Mouse (Mus musculus): ENCODE data around the gene Slit3. TPM values are rescaled to one million over a fixed set of nuclear protein-coding genes. Genes with fewer than 3 reads are reported as not detected.

The Slit3 gene
- polyA plus RNA-seq, 1 experiment = 0.04 TPM

GRCm38 (mm10) chr11:35587174-35587959 is 466.3 kb downstream of the Slit3 start:
- Histone ChIP-seq H3K27me3 (replicated peaks) (no peaks in the 10 kb centered on the region), H3K4me3 (replicated peaks) (no peak overlapping the region), H3K9me3 (no peaks in the 10 kb centered on the region), H3K4me1 (no peaks in the 10 kb centered on the region), H3K36me3 (replicated peaks; ENCODE audit: low read length) (no peaks in the 10 kb centered on the region)
- TF ChIP-seq FLI1 (IDR thresholded peaks at IDR 0.05; ENCODE audit: low read length) (no peak), GATA1 (IDR thresholded peaks at IDR 0.05; ENCODE audit: borderline replicate concordance, low read length) (no peak)

DNA sequence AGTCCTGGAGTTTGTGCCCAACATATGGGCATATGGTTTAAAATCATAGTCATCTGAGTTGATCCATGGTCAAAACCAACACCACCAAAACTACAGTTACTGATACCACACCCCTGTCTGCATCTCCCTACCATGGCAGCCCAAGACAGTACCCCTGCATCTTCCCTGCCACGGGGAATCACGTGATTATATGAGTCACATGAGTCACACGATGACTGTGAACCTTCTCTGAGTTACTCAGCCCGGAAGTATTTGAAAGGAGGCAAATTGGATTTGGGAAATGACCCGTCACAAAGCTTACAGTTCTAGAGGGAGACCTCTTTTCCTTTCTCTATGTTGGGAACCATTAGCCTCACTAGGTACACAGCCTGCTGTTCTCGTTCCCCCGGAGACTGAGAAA is 468.9 kb downstream of the Slit3 start:
- TF ChIP-seq FLI1 (IDR thresholded peaks at IDR 0.05; ENCODE audit: low read length) = no peak
- TF ChIP-seq GATA1 (IDR thresholded peaks at IDR 0.05; ENCODE audit: borderline replicate concordance, low read length) = no peak
- no peaks in the 10 kb centered on the region for H3K4me1 ChIP-seq
- H3K27me3 ChIP-seq (replicated peaks) = no peaks in the 10 kb centered on the region
- H3K4me3 ChIP-seq (replicated peaks) = no peak overlapping the region
- H3K36me3 ChIP-seq (replicated peaks; ENCODE audit: low read length) = no peaks in the 10 kb centered on the region
- no peaks in the 10 kb centered on the region for H3K9me3 ChIP-seq

DNA sequence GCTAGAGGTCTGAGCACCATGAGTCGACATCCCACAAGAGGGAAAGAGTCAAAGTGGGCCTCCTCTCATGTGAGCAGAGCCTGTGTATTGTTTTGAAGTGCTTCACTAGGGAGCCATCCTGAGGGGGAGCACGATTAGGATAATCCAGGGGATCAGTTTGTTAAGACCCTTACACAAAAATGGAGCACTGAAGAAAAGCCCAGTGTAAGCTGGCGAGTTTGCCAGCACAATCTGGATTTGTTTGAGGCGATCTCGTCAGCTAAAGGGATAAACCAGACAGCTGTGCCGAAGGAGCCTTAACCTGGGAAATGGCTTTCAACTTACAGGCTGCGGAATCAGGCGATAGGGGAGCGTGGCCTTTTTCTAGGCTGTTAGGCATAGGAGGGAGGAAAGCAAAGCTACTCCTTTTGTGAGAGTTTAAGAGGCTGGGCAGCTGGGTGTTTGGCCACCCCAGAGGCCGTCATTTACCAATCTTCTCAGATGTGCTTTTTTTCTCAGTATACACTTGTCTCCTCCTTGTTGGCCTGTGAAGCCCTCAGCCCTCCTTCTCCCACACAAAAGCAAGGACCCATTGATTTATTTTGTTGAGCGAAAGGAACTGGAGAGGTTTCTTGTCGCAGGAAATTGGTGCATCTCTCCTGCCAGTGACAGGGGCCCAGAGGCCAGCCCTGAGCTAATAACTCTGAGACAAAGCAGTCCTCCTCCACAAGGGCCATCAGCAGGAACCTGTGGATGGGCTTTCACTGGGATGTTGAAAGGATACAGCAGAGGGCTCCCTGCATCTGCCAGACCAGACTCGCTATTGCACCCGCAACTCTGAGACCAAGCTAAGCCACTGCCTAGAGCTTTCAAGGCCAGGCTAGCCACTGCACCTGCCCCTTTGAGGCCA is 472.4 kb downstream of the Slit3 start:
- H3K4me3 ChIP-seq (replicated peaks) = no peak overlapping the region
- no peak for TF ChIP-seq GATA1 (IDR thresholded peaks at IDR 0.05; ENCODE audit: borderline replicate concordance, low read length)
- no peak for TF ChIP-seq FLI1 (IDR thresholded peaks at IDR 0.05; ENCODE audit: low read length)
- H3K36me3 ChIP-seq (replicated peaks; ENCODE audit: low read length) = no peaks in the 10 kb centered on the region
- H3K9me3 ChIP-seq = no peaks in the 10 kb centered on the region
- H3K4me1 ChIP-seq = no peaks in the 10 kb centered on the region
- H3K27me3 ChIP-seq (replicated peaks) = no peaks in the 10 kb centered on the region

DNA sequence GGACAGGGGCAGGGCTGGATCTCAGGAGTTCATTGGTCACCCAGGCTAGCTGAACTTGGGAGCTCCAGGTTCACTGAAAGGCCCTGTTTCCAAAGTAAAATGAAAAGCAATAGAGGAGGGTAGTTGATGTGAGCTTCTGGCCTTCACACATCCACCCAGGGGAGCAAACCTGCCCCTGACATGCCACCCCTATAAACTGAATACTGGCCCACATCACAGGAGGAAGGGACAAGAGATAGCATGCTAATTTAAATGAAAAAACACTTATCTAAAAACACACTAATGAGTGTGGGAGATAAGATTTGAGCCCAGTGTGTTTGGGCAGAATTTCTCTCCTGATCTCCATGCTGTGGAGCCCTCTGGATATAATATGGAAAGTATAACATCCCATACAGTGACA is 475.0 kb downstream of the Slit3 start:
- H3K4me1 ChIP-seq = no peaks in the 10 kb centered on the region
- TF ChIP-seq FLI1 (IDR thresholded peaks at IDR 0.05; ENCODE audit: low read length) = no peak
- no peak for TF ChIP-seq GATA1 (IDR thresholded peaks at IDR 0.05; ENCODE audit: borderline replicate concordance, low read length)
- no peak overlapping the region for H3K4me3 ChIP-seq (replicated peaks)
- H3K27me3 ChIP-seq (replicated peaks) = no peaks in the 10 kb centered on the region
- H3K36me3 ChIP-seq (replicated peaks; ENCODE audit: low read length) = no peaks in the 10 kb centered on the region
- no peaks in the 10 kb centered on the region for H3K9me3 ChIP-seq

DNA sequence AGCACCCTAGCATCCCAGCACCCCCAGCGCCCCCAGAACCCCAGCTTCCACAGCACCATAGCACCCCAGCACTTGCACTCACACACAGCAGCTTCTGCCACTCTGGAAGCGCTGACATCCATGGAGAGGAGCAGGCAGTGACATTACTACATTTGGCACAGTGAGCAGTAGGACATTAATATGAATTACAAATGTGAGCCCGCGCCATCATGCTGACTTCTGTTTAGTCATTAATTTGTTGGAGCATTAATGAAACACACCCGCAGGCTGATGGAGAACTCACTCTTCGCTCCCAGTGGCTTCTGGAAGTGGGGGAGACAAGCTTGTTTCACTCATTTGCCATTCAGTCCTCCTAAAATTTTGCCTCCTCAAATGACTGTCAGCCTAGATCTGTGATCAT is 476.9 kb downstream of the Slit3 start:
- Histone ChIP-seq H3K9me3 (no peaks in the 10 kb centered on the region), H3K27me3 (replicated peaks) (peaks cover 2% of the 10 kb centered on the region), H3K36me3 (replicated peaks; ENCODE audit: low read length) (no peaks in the 10 kb centered on the region), H3K4me3 (replicated peaks) (no peak overlapping the region), H3K4me1 (no peaks in the 10 kb centered on the region)
- no peak for TF ChIP-seq GATA1 (IDR thresholded peaks at IDR 0.05; ENCODE audit: borderline replicate concordance, low read length)
- no peak for TF ChIP-seq FLI1 (IDR thresholded peaks at IDR 0.05; ENCODE audit: low read length)

- Histone ChIP-seq H3K9me3 (no peaks in the 10 kb centered on the region), H3K36me3 (replicated peaks; ENCODE audit: low read length) (no peaks in the 10 kb centered on the region), H3K4me3 (replicated peaks) (no peak overlapping the region), H3K27me3 (replicated peaks) (peaks cover 2% of the 10 kb centered on the region), H3K4me1 (no peaks in the 10 kb centered on the region)
- TF ChIP-seq FLI1 (IDR thresholded peaks at IDR 0.05; ENCODE audit: low read length) = no peak
- no peak for TF ChIP-seq GATA1 (IDR thresholded peaks at IDR 0.05; ENCODE audit: borderline replicate concordance, low read length)
These were observed 477.7 kb downstream of the Slit3 start for GRCm38 (mm10) chr11:35598732-35599131.

DNA sequence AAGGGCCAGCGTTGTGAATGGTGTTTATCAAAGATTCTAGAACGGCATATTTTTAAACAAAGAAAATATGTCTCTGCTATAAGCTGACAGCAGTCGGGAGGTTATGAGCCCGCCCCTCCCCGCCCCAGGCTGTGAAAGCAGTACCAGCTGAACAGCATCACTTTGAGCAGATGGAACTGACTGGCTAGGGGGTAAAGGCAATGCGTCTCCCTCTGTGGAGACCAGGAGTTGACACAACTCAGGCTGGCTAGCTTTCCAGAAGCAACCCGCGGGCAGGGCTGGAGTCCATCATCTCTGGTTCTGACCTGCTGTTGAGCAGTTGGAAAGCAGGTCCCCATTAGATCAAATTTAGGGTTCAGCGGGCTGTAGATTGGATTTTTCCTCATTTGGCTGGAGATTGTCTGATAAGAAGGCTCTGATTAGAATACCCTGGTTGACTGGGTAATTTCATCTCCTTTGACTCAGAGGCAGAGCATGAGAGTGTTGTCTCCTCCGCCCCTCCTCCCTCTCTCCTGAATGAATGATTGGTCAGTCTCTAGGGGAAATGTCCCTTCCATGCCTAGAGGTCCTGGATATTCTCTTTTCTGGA is 480.7 kb downstream of the Slit3 start:
- TF ChIP-seq GATA1 (IDR thresholded peaks at IDR 0.05; ENCODE audit: borderline replicate concordance, low read length) = no peak
- no peak for TF ChIP-seq FLI1 (IDR thresholded peaks at IDR 0.05; ENCODE audit: low read length)
- Histone ChIP-seq H3K4me3 (replicated peaks) (no peak overlapping the region), H3K4me1 (no peaks in the 10 kb centered on the region), H3K36me3 (replicated peaks; ENCODE audit: low read length) (no peaks in the 10 kb centered on the region), H3K27me3 (replicated peaks) (peaks cover 2% of the 10 kb centered on the region), H3K9me3 (no peaks in the 10 kb centered on the region)

GRCm38 (mm10) chr11:35602586-35602985 is 481.6 kb downstream of the Slit3 start:
- TF ChIP-seq GATA1 (IDR thresholded peaks at IDR 0.05; ENCODE audit: borderline replicate concordance, low read length) (no peak), FLI1 (IDR thresholded peaks at IDR 0.05; ENCODE audit: low read length) (no peak)
- Histone ChIP-seq H3K36me3 (replicated peaks; ENCODE audit: low read length) (no peaks in the 10 kb centered on the region), H3K27me3 (replicated peaks) (peaks cover 2% of the 10 kb centered on the region), H3K9me3 (no peaks in the 10 kb centered on the region), H3K4me3 (replicated peaks) (no peak overlapping the region), H3K4me1 (no peaks in the 10 kb centered on the region)

GRCm38 (mm10) chr11:35603946-35604345 is 482.9 kb downstream of the Slit3 start:
- no peak overlapping the region for H3K4me3 ChIP-seq (replicated peaks)
- TF ChIP-seq FLI1 (IDR thresholded peaks at IDR 0.05; ENCODE audit: low read length) = no peak
- TF ChIP-seq GATA1 (IDR thresholded peaks at IDR 0.05; ENCODE audit: borderline replicate concordance, low read length) = no peak
- H3K27me3 ChIP-seq (replicated peaks) = peaks cover 2% of the 10 kb centered on the region
- H3K4me1 ChIP-seq = no peaks in the 10 kb centered on the region
- no peaks in the 10 kb centered on the region for H3K9me3 ChIP-seq
- no peaks in the 10 kb centered on the region for H3K36me3 ChIP-seq (replicated peaks; ENCODE audit: low read length)
